Mouse (Mus musculus): Measurements from ENCODE around the gene Retreg3.

GRCm38 (mm10) chr11:101151063-101151462 is 31.4 kb upstream of the Retreg3 start:
- TF ChIP-seq CTCF (IDR thresholded peaks at IDR 0.05; ENCODE audit: extremely low read depth, insufficient read length, insufficient replicate concordance, low read depth, low read length) (no peak), POLR2A (IDR thresholded peaks at IDR 0.05; ENCODE audit: low read depth, low read length) (no peak)
